Mouse (Mus musculus) lung, postnatal 36 days (tissue): ENCODE results near the gene Adamts14.

Experiments used
- DNase-seq: peaks from one replicate; pipeline ENCODE4 v3.0.0; 2022; ENCODE audit warnings: mixed read lengths

Gene Adamts14

GRCm38 (mm10) chr10:61274532-61274931 is 1.3 kb upstream of the Adamts14 start:
- no peak for DNase-seq

GRCm38 (mm10) chr10:61273844-61274215 is 592 bp upstream of the Adamts14 start:
- DNase-seq = peak; percentile 57

- no peak for DNase-seq
These were observed 607 bp downstream of the Adamts14 start for GRCm38 (mm10) chr10:61272631-61273030.

GRCm38 (mm10) chr10:61272089-61272626 is 1.1 kb downstream of the Adamts14 start:
- DNase-seq = no peak

- DNase-seq = no peak
These were observed 5.9 kb downstream of the Adamts14 start for GRCm38 (mm10) chr10:61267378-61267777.

GRCm38 (mm10) chr10:61263606-61264005 is 9.6 kb downstream of the Adamts14 start:
- no peak for DNase-seq

- DNase-seq = no peak
These were observed 11.7 kb downstream of the Adamts14 start for GRCm38 (mm10) chr10:61261229-61262156.

- DNase-seq = no peak
These were observed 15.1 kb downstream of the Adamts14 start for GRCm38 (mm10) chr10:61258131-61258530.

GRCm38 (mm10) chr10:61256665-61257064 is 16.6 kb downstream of the Adamts14 start:
- no peak for DNase-seq

GRCm38 (mm10) chr10:61255190-61255589 is 18.0 kb downstream of the Adamts14 start:
- no peak for DNase-seq

GRCm38 (mm10) chr10:61254761-61255160 is 18.5 kb downstream of the Adamts14 start:
- peak; percentile 37 for DNase-seq

- no peak for DNase-seq
These were observed 23.3 kb downstream of the Adamts14 start for GRCm38 (mm10) chr10:61249951-61250350.

GRCm38 (mm10) chr10:61248596-61249114 is 24.6 kb downstream of the Adamts14 start:
- DNase-seq = no peak

GRCm38 (mm10) chr10:61246288-61246687 is 26.9 kb downstream of the Adamts14 start:
- DNase-seq = no peak

GRCm38 (mm10) chr10:61241961-61242421 is 31.2 kb downstream of the Adamts14 start:
- DNase-seq = no peak

GRCm38 (mm10) chr10:61240108-61240920 is 32.9 kb downstream of the Adamts14 start:
- DNase-seq = no peak

- DNase-seq = no peak
These were observed 35.9 kb downstream of the Adamts14 start for GRCm38 (mm10) chr10:61237391-61237785.

GRCm38 (mm10) chr10:61236683-61237390 is 36.4 kb downstream of the Adamts14 start:
- DNase-seq = no peak

- DNase-seq = no peak
These were observed 37.5 kb downstream of the Adamts14 start for GRCm38 (mm10) chr10:61235677-61236267.

- no peak for DNase-seq
These were observed 38.9 kb downstream of the Adamts14 start for GRCm38 (mm10) chr10:61234319-61234718.

GRCm38 (mm10) chr10:61232858-61233567 is 40.2 kb downstream of the Adamts14 start:
- no peak for DNase-seq
